Mouse (Mus musculus) G1E (cell line): ENCODE results near the gene B3galt1.

Source experiments
- CTCF ChIP-seq: IDR thresholded peaks from 2 replicates; pipeline ENCODE4 v1.5.1; 2012; ENCODE audit warnings: low read depth, low read length, inconsistent platforms, mixed read lengths
- GATA1 ChIP-seq: IDR thresholded peaks from 2 replicates; pipeline ENCODE4 v1.6.1; 2012; ENCODE audit warnings: borderline replicate concordance, low read length, inconsistent platforms, mixed read lengths
- POLR2AphosphoS5 ChIP-seq: IDR thresholded peaks from 2 replicates; pipeline ENCODE4 v1.6.1; 2012; ENCODE audit warnings: low read depth, low read length, inconsistent platforms; ENCODE audit not compliant: insufficient replicate concordance
- TAL1 ChIP-seq: conservative IDR thresholded peaks from 2 replicates; pipeline ENCODE4 v1.6.1; 2012; ENCODE audit warnings: low read depth, low read length, inconsistent platforms, mixed read lengths

GRCm38 (mm10) chr2:67827697-67828096, 262.0 kb downstream of the B3galt1 start:
- TF ChIP-seq CTCF (no peak), TAL1 (no peak), POLR2AphosphoS5 (no peak), GATA1 (no peak)
